Mouse (Mus musculus): ENCODE data around the gene H2al2c. TPM values are rescaled to one million over a fixed set of nuclear protein-coding genes. Genes with fewer than 3 reads are reported as not detected.
"Not testable (repeated sequence)": the region's sequence is repeated elsewhere in the genome, so short reads cannot be mapped to it uniquely, and the experiment has no call there.

Gene H2al2c
- not detected for total RNA-seq (2021)

DNA sequence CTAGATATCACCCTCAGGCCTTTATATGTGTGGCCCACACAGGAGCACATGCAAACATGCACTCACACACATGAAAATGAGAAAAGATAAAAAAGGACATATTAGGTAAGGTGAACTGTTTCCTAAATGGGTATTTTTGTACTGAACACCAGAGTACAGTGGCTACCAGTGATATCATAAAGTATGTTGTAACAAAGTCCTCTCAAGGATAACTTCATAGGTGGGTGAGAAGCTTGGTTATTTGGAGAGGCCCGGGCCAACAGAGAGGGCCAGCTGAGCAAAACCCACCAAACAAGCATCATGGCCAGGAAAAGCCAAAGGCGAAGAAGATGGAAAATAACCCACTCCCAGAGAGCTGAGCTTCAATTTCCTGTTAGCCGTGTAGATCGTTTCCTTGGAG is at the start of gene H2al2c:
Gene H2al2c (plus strand): TSS at position 301 of the 400 bp plus-strand sequence.
- DNase-seq; intact Hi-C loops (cut with DNase I): not testable (repeated sequence)

Other genes starting within 250 kb of the H2al2c start
- gene Sry, start 64.6 kb downstream of the H2al2c start, total RNA-seq (2021), result not detected
- not detected for gene H2al2b, start 121.6 kb downstream of the H2al2c start, total RNA-seq (2021)
- gene Gm4064, start 197.1 kb downstream of the H2al2c start, total RNA-seq (2021), result not detected
- gene Rbmy, start 231.6 kb downstream of the H2al2c start, total RNA-seq (2021), result not detected
- gene Gm10256, start 231.6 kb downstream of the H2al2c start, total RNA-seq (2021), result under 1 TPM in 1 of 2 experiments, not detected in 1; 0.28 TPM